Mouse (Mus musculus): ENCODE results near the gene Spsb4. TPM values are rescaled to one million over a fixed set of nuclear protein-coding genes. Genes with fewer than 3 reads are reported as not detected.

Gene Spsb4
- total RNA-seq, 2 experiments from 2014 or later, result 7.9 to 9.9 TPM

GRCm38 (mm10) chr9:96980037-96980997 is 38.3 kb downstream of the Spsb4 start:
- no peak for DNase-seq (ENCODE audit: low spot score in 2 of 2)

GRCm38 (mm10) chr9:96979417-96980030 is 39.1 kb downstream of the Spsb4 start:
- DNase-seq (ENCODE audit: low spot score in 2 of 2), result no peak

- no peak for DNase-seq (ENCODE audit: low spot score in 2 of 2)
Measured at GRCm38 (mm10) chr9:96978147-96978782, 40.4 kb downstream of the Spsb4 start.

- no peak for DNase-seq (ENCODE audit: low spot score in 2 of 2)
Measured at GRCm38 (mm10) chr9:96977287-96978145, 41.1 kb downstream of the Spsb4 start.

- DNase-seq (ENCODE audit: low spot score in 2 of 2), result no peak
Measured at GRCm38 (mm10) chr9:96973091-96973490, 45.6 kb downstream of the Spsb4 start.

GRCm38 (mm10) chr9:96971625-96972404 is 46.8 kb downstream of the Spsb4 start:
- DNase-seq (ENCODE audit: low spot score in 2 of 2), result peak; percentile 62

GRCm38 (mm10) chr9:96967516-96967915 is 51.1 kb downstream of the Spsb4 start:
- no peak for DNase-seq (ENCODE audit: low spot score in 2 of 2)

GRCm38 (mm10) chr9:96966465-96966864 is 52.2 kb downstream of the Spsb4 start:
- DNase-seq (ENCODE audit: low spot score in 2 of 2), result no peak

- no peak for DNase-seq (ENCODE audit: low spot score in 2 of 2)
Measured at GRCm38 (mm10) chr9:96963443-96964215, 55.0 kb downstream of the Spsb4 start.

GRCm38 (mm10) chr9:96962714-96963113 is 55.9 kb downstream of the Spsb4 start:
- peak in 1 of 2 experiments; percentile 9 for DNase-seq (ENCODE audit: low spot score in 2 of 2)

GRCm38 (mm10) chr9:96961986-96962701 is 56.5 kb downstream of the Spsb4 start:
- DNase-seq (ENCODE audit: low spot score in 2 of 2), result no peak

GRCm38 (mm10) chr9:96961006-96961405 is 57.6 kb downstream of the Spsb4 start:
- DNase-seq (ENCODE audit: low spot score in 2 of 2), result peak; percentile 60 to 66

GRCm38 (mm10) chr9:96960241-96960640 is 58.4 kb downstream of the Spsb4 start:
- DNase-seq (ENCODE audit: low spot score in 2 of 2), result no peak

GRCm38 (mm10) chr9:96959469-96959868 is 59.2 kb downstream of the Spsb4 start:
- no peak for DNase-seq (ENCODE audit: low spot score in 2 of 2)

GRCm38 (mm10) chr9:96958009-96958615 is 60.5 kb downstream of the Spsb4 start:
- no peak for DNase-seq (ENCODE audit: low spot score in 2 of 2)

- DNase-seq (ENCODE audit: low spot score in 2 of 2), result no peak
Measured at GRCm38 (mm10) chr9:96957298-96957865, 61.3 kb downstream of the Spsb4 start.

- no peak for DNase-seq (ENCODE audit: low spot score in 2 of 2)
Measured at GRCm38 (mm10) chr9:96956646-96957297, 61.9 kb downstream of the Spsb4 start.
